Mouse (Mus musculus) megakaryocyte-erythroid progenitor cell, adult 5-6 weeks (primary cell): Measurements from ENCODE around the gene Def8. TPM values are rescaled to one million over a fixed set of nuclear protein-coding genes. Genes with fewer than 3 reads are reported as not detected.

Source experiments
- ATAC-seq: replicated peaks from 2 replicates; pipeline ENCODE4 v1.8.0; 2016; ENCODE audit warnings: mild to moderate bottlenecking, inconsistent platforms; ENCODE audit not compliant: severe bottlenecking, poor library complexity, low FRiP score, low TSS enrichment
- total RNA-seq, 2 experiments: library from RNA; stranded (forward) in 1 of 2; stranded (reverse) in 1 of 2; fragments of 200-1000, 215-1000 nt in 1 of 2; fragments of >200 nt in 1 of 2; fragmentation: Nextera tagmentation in 1 of 2; gene quantifications; 2 replicates each; pipeline ENCODE4 v1.2.3; 2014 to 2017

Gene Def8
- total RNA-seq (2014; fragmentation: Nextera tagmentation) (60.6 and 61.1 TPM in 2 replicates), total RNA-seq (2017) (33.5 and 45.9 TPM in 2 replicates)

GRCm38 (mm10) chr8:123423441-123423840, at the start of gene Def8:
Gene Def8, plus strand, starts transcription at chr8:123423527.
- ATAC-seq = no peak

- ATAC-seq = peak; percentile 74
Measured at GRCm38 (mm10) chr8:123374239-123374578, 49.1 kb upstream of the Def8 start.

- no peak for ATAC-seq
Measured at GRCm38 (mm10) chr8:123375701-123376100, 47.6 kb upstream of the Def8 start.

- ATAC-seq = no peak
Measured at GRCm38 (mm10) chr8:123376106-123376505, 47.2 kb upstream of the Def8 start.

- no peak for ATAC-seq
Measured at GRCm38 (mm10) chr8:123381711-123382110, 41.6 kb upstream of the Def8 start.

- ATAC-seq = no peak
Measured at GRCm38 (mm10) chr8:123382516-123382915, 40.8 kb upstream of the Def8 start.

- ATAC-seq = peak; percentile 67; the same call in 1 of the 2 replicates
Measured at GRCm38 (mm10) chr8:123384883-123385540, 38.3 kb upstream of the Def8 start.

- no peak for ATAC-seq
Measured at GRCm38 (mm10) chr8:123387041-123387440, 36.3 kb upstream of the Def8 start.

GRCm38 (mm10) chr8:123387801-123388200, 35.5 kb upstream of the Def8 start:
- no peak for ATAC-seq

GRCm38 (mm10) chr8:123389026-123389425, 34.3 kb upstream of the Def8 start:
- no peak for ATAC-seq

- peak; percentile 74 for ATAC-seq
Measured at GRCm38 (mm10) chr8:123398308-123398707, 25.0 kb upstream of the Def8 start.

GRCm38 (mm10) chr8:123401936-123402335, 21.4 kb upstream of the Def8 start:
- no peak for ATAC-seq

GRCm38 (mm10) chr8:123402730-123403326, 20.5 kb upstream of the Def8 start:
- no peak for ATAC-seq

- ATAC-seq = no peak
Measured at GRCm38 (mm10) chr8:123404521-123404920, 18.8 kb upstream of the Def8 start.

GRCm38 (mm10) chr8:123406786-123407185, 16.5 kb upstream of the Def8 start, which contains the start of gene Mc1r:
Gene Mc1r, plus strand, starts transcription at chr8:123407107.
- ATAC-seq = peak; percentile 35

- ATAC-seq = no peak
Measured at GRCm38 (mm10) chr8:123407612-123408011, 15.7 kb upstream of the Def8 start.

- ATAC-seq = peak; percentile 54
Measured at GRCm38 (mm10) chr8:123408586-123409544, 14.5 kb upstream of the Def8 start.

GRCm38 (mm10) chr8:123410049-123410587, 13.2 kb upstream of the Def8 start:
- ATAC-seq = peak; percentile 19

GRCm38 (mm10) chr8:123410788-123411187, 12.5 kb upstream of the Def8 start:
- no peak for ATAC-seq

- peak; percentile 64 for ATAC-seq
Measured at GRCm38 (mm10) chr8:123411246-123411645, 12.1 kb upstream of the Def8 start, which contains the start of gene Tubb3. Gene Tubb3, plus strand, starts transcription at chr8:123411424.
